Mouse (Mus musculus): ENCODE data around the gene Rhoj. TPM values are rescaled to one million over a fixed set of nuclear protein-coding genes. Genes with fewer than 3 reads are reported as not detected.

The Rhoj gene
- 0.17 TPM for polyA plus RNA-seq (2017; shearing (Covaris generic))

GRCm38 (mm10) chr12:75307961-75308951, at the start of gene Rhoj:
Gene Rhoj, plus strand, starts transcription at chr12:75308322.

GRCm38 (mm10) chr12:75416681-75417080, 108.6 kb downstream of the Rhoj start, which contains the start of gene Gphb5:
Gene Gphb5, minus strand, starts transcription at chr12:75416781.

Other genes starting within 250 kb of the Rhoj start
- 0.16 TPM for gene Kcnh5, start 131.0 kb upstream of the Rhoj start, polyA plus RNA-seq (2017; shearing (Covaris generic))
- gene Gphb5, start 108.5 kb downstream of the Rhoj start, polyA plus RNA-seq (2017; shearing (Covaris generic)): not detected